Mouse (Mus musculus) hindbrain, embryonic 14.5 days (tissue): ENCODE data around the gene Smyd5. TPM values are rescaled to one million over a fixed set of nuclear protein-coding genes. Genes with fewer than 3 reads are reported as not detected.

Source experiments
- ATAC-seq: fragments of 200-750 bp; cut with Nextera tagmentation; 2 replicates; pipeline ENCODE4 v1.8.0; 2017; ENCODE audit warnings: moderate number of reproducible peaks, mild to moderate bottlenecking, moderate TSS enrichment, moderate library complexity; ENCODE audit not compliant: low FRiP score
- DNase-seq: peaks from one replicate; pipeline ENCODE4 v3.0.0-alpha.2; 2015; ENCODE audit warnings: low spot score
- H3K27ac ChIP-seq: fragments of 300-500 bp; sonication (generic); 2 replicates; pipeline ENCODE4 v1.5.1; 2014; ENCODE audit warnings: mild to moderate bottlenecking, moderate library complexity
- H3K27me3 ChIP-seq: fragments of 300-500 bp; sonication (generic); 2 replicates; pipeline ENCODE4 v1.6.1; 2014; ENCODE audit warnings: mild to moderate bottlenecking, low read length, mixed read lengths; ENCODE audit not compliant: control insufficient read depth, insufficient read depth
- H3K36me3 ChIP-seq: fragments of 300-500 bp; sonication (generic); replicated peaks from 2 replicates; pipeline ENCODE4 v1.6.1; 2014; ENCODE audit not compliant: control insufficient read depth, insufficient read depth
- H3K4me1 ChIP-seq: fragments of 300-500 bp; sonication (generic); replicated peaks from 2 replicates; pipeline ENCODE4 v1.6.1; 2014; ENCODE audit warnings: antibody characterized with exemption, low read length, mixed read lengths; ENCODE audit not compliant: control insufficient read depth, insufficient read depth
- H3K4me2 ChIP-seq: fragments of 300-500 bp; sonication (generic); replicated peaks from 2 replicates; pipeline ENCODE4 v1.6.1; 2014; ENCODE audit warnings: mild to moderate bottlenecking, moderate library complexity
- H3K4me3 ChIP-seq: fragments of 300-500 bp; sonication (generic); replicated peaks from 2 replicates; pipeline ENCODE4 v1.5.1; 2014; ENCODE audit warnings: mild to moderate bottlenecking, low read length
- H3K9ac ChIP-seq: fragments of 300-500 bp; sonication (generic); 2 replicates; pipeline ENCODE4 v1.6.1; 2014
- H3K9me3 ChIP-seq: fragments of 300-500 bp; sonication (generic); 2 replicates; pipeline ENCODE4 v1.6.1; 2016; ENCODE audit warnings: low read length; ENCODE audit not compliant: control insufficient read depth
- WGBS: fragments of 180-500 bp; shearing (Covaris S2); extraction: QIAGEN DNeasy Blood & Tissue Kit; methylation state at CpG from one replicate; pipeline ENCODE4 v1.1.7; 2014; 5-methylcytosine and 5-hydroxymethylcytosine counted together
- polyA plus RNA-seq: library from polyadenylated mRNA; unstranded; fragments of >200 nt; fragmentation: Nextera tagmentation; extraction: Ambion mirVana; gene quantifications from 2 replicates; pipeline ENCODE4 v1.2.1, GENCODE M21; 2014

The Smyd5 gene
- polyA plus RNA-seq, 1 experiment from 2014 or later, result 58.8 TPM

DNA sequence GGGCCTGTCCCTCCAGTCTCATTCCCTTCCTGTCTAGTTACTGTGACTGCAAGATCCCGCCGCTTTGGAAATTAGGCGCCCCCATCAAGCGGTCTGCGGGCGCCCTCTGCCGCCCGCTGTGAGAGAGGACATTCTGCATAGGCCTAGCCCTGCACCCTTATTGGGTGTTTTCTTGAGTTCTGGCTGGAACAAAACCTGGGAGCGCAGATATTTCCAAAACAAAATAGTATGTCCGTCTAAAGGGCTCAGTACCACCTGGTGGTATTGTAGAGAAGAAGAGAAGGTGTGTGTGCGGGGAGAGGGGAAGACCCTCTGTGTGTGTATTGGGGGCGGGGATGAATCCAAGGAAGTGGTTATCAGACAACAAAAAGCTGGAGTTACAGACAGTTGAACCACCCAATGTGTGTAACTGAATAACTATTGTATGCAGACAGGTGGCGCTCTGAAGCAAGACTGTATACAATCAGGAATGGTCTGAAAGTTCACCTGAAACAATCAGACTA is 21.0 kb upstream of the Smyd5 start:
- peaks cover 34% of the 10 kb centered on the region for H3K27me3 ChIP-seq
- ATAC-seq, result peak; percentile 84; the same call in 1 of the 2 replicates
- no peak overlapping the region for H3K9ac ChIP-seq
- H3K27ac ChIP-seq, result no peak overlapping the region
- no peak overlapping the region for H3K4me3 ChIP-seq
- H3K36me3 ChIP-seq, result no peaks in the 10 kb centered on the region
- peak; percentile 82 for DNase-seq
- 12% methylated on average over 13 of the region's 13 CpGs for WGBS
- H3K4me1 ChIP-seq, result peaks cover 5% of the 10 kb centered on the region; the same call in 1 of the 2 replicates
- no peaks in the 10 kb centered on the region for H3K9me3 ChIP-seq
- H3K4me2 ChIP-seq, result no peak overlapping the region

DNA sequence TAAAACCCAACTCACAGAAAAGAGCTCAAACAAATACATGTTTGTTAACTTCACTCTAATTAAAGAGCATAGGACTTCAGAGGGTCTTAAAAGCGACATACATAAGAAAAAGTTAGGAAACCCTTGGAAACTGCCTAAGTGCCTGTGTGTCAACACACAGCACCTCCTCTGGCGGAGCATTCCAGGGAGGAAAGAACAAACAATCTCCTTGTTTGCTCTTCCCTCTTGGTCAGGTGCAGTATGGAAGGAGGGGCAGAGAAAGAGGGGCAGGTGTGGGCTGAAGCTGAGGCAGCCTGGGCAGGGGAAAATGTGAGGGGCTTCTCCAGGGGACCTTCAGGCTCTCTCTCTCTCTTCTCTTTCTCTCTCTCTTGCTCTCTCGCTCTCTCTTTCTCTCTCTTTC is 16.0 kb upstream of the Smyd5 start:
- 62% methylated on average over 3 of the region's 3 CpGs for WGBS
- no peaks in the 10 kb centered on the region for H3K9me3 ChIP-seq
- no peak overlapping the region for H3K4me3 ChIP-seq
- no peak overlapping the region for H3K27ac ChIP-seq
- no peak overlapping the region for H3K9ac ChIP-seq
- no peaks in the 10 kb centered on the region for H3K27me3 ChIP-seq
- no peak for DNase-seq
- no peaks in the 10 kb centered on the region for H3K36me3 ChIP-seq
- no peak for ATAC-seq
- H3K4me2 ChIP-seq, result no peak overlapping the region
- no peaks in the 10 kb centered on the region for H3K4me1 ChIP-seq

DNA sequence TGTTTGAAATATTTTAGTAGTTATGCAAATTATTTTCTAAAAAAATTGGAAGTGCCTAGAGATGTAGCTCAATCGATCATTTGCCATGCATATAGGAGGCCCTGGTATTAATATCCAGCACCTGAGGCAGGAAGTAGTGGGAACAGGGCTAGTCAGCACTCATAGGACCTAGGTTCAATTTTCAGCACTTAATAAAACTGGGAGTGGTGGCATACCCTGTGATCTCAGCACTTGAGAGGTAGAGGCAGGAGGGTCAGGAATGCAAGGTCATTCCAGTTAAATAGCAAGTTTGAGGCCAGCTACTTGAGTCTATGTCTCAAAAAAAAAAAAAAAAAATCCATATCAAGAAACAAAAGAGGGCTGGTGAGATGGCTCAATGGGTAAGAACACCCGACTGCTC is 12.6 kb upstream of the Smyd5 start:
- H3K27me3 ChIP-seq, result peaks cover 8% of the 10 kb centered on the region
- H3K9ac ChIP-seq, result no peak overlapping the region
- H3K4me3 ChIP-seq, result no peak overlapping the region
- no peaks in the 10 kb centered on the region for H3K36me3 ChIP-seq
- no peak overlapping the region for H3K27ac ChIP-seq
- no peaks in the 10 kb centered on the region for H3K9me3 ChIP-seq
- ATAC-seq (no peak), DNase-seq (no peak)
- H3K4me1 ChIP-seq, result no peaks in the 10 kb centered on the region
- WGBS, result 89% methylated on average over 2 of the region's 2 CpGs
- H3K4me2 ChIP-seq, result no peak overlapping the region

DNA sequence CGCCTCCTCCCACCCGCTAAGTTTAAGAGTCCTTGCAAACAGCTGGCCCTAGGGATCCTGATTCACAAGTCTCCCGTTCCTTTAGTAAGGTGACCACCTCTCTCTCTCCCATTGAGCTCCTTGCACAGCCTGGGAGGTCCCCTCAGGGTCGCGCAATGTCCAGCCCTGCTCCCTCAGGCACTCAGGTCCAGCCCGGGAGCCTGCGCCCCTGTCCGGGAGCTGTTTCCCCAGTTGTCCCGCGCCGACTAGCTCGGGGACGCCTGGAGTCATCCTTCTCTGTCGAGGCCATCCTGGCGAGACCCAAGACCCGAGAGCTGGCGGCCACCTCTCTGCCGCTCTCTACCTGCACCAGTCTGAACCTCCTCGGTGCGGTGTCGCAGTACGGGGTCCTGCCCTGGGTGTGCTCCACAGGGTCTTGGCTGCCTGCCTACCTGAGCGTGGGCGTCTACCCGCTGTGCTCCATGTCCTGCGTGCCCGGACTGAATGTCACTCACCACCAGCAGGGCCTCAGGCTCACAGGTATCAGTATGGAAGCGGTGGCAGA is 7.9 kb upstream of the Smyd5 start, which contains the start of gene Noto:
TSS of gene Noto (plus strand) at position 51 of the 544 bp plus-strand sequence.
- DNase-seq (no peak), ATAC-seq (no peak)
- 14% methylated on average over 28 of the region's 28 CpGs for WGBS
- Histone ChIP-seq H3K27me3 (peaks cover 10% of the 10 kb centered on the region), H3K9me3 (no peaks in the 10 kb centered on the region), H3K27ac (no peak within 1 kb of the TSS), H3K4me2 (no peak within 1 kb of the TSS), H3K9ac (no peak within 1 kb of the TSS), H3K4me1 (no peaks in the 10 kb centered on the region), H3K4me3 (no peak within 1 kb of the TSS), H3K36me3 (no peaks in the 10 kb centered on the region)

DNA sequence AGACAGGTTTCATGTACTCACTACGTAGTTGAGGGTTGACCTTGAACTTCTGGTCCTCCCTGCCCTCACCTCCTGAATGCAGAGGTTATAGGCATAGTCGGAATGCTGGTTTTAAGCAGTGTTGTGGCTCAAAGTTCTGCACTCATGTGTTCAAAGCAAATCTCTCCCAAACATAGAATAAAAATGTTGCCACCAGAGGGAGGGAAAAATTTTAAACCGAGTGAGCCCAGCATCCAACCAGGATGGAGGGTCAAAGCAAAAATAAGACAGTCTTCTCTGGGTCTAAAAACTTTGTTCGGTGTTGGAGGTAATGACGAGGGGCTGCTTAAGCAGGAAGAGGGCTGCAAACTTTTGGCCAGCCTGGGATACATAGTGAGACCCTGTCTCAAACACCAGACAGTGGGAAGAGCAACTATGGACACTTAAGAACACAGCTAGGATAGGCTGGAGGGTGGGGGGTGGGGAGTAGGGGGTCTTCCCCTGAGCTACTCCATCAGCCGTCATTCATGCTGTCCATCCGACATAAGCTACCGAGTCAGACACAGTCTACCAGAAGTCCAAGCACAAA is 431 bp upstream of the Smyd5 start:
- H3K27me3 ChIP-seq, result no peaks in the 10 kb centered on the region
- no peaks in the 10 kb centered on the region for H3K36me3 ChIP-seq
- no peak overlapping the region for H3K27ac ChIP-seq
- ATAC-seq (no peak; the same call in 1 of the 2 replicates), DNase-seq (no peak)
- H3K4me1 ChIP-seq, result peaks cover 9% of the 10 kb centered on the region
- peak overlapping the region; percentile 72; the same call in 1 of the 2 replicates for H3K9ac ChIP-seq
- WGBS, result 48% methylated on average over 8 of the region's 8 CpGs
- peak overlapping the region; percentile 77 for H3K4me2 ChIP-seq
- H3K4me3 ChIP-seq, result peak overlapping the region; percentile 83
- H3K9me3 ChIP-seq, result no peaks in the 10 kb centered on the region

DNA sequence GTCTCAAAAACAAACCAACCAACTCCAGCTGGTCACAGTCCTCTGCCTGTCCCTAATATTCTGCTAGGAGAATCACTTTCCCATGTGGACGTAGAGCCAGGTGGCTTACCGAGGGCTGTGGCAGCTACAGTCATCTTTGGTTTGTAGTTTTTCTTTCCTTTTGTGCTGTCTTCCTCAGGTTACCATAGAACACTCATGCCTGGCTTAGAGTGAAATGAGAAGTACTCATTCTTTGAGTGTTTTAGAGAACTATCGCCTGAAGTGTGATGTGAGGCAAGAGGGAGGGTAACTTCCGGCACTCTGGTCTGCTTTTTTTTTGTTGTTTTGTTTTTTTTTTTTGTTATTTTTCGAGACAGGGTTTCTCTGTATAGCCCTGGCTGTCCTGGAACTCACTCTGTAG is 2.1 kb downstream of the Smyd5 start:
- WGBS, result 82% methylated on average over 5 of the region's 5 CpGs
- no peak overlapping the region for H3K4me3 ChIP-seq
- peaks cover 8% of the 10 kb centered on the region for H3K36me3 ChIP-seq
- H3K9ac ChIP-seq, result no peak overlapping the region
- no peak overlapping the region for H3K4me2 ChIP-seq
- peaks cover 9% of the 10 kb centered on the region for H3K4me1 ChIP-seq
- no peak for ATAC-seq
- no peak for DNase-seq
- no peak overlapping the region for H3K27ac ChIP-seq
- no peaks in the 10 kb centered on the region for H3K27me3 ChIP-seq
- no peaks in the 10 kb centered on the region for H3K9me3 ChIP-seq

DNA sequence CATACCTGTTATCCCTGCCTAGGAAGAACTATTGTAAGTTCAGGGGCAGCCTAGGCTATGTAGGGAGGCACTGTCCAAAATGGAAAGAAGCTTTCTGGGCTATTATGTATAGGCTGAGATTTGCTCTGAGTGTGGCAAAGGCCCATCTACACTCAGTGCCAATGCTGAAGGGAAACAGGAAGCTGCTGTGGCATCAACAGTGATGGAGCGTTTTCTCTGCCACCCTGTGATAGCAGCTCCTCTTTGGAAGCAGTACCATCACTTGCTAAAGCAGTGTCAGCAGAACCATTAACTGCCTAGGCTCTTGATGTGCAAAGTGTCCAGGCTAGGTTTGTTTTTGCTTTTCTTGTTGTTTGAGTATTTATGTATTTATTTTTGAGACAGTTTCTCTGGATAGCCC is 4.4 kb downstream of the Smyd5 start:
- DNase-seq (no peak), ATAC-seq (no peak)
- Histone ChIP-seq H3K36me3 (peaks cover 31% of the 10 kb centered on the region), H3K4me3 (no peak overlapping the region), H3K9ac (no peak overlapping the region), H3K4me1 (peaks cover 9% of the 10 kb centered on the region), H3K27ac (no peak overlapping the region), H3K27me3 (no peaks in the 10 kb centered on the region), H3K9me3 (no peaks in the 10 kb centered on the region), H3K4me2 (no peak overlapping the region)
- 96% methylated on average over 1 of the region's 1 CpGs for WGBS

DNA sequence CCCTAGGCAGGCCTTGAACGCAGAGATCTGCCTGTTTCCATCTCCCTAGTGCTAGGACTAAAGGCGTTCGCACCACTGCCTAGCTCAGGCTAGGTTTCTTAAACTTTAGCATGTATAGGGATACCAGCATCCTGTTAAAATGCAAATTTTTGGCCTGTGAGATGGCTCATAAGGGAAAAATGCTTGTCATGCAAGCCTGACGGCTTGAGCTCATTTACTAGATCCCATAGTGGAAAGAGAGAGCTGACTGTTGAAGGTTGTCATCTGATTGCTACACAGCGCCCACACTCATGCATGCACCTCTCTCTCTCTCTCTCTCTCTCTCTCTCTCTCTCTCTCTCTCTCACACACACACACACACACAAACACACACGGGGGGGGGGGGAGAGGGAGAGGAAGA is 4.8 kb downstream of the Smyd5 start:
- Histone ChIP-seq H3K27ac (no peak overlapping the region), H3K36me3 (peaks cover 35% of the 10 kb centered on the region), H3K9me3 (no peaks in the 10 kb centered on the region), H3K4me3 (no peak overlapping the region), H3K27me3 (no peaks in the 10 kb centered on the region), H3K4me2 (no peak overlapping the region), H3K9ac (no peak overlapping the region), H3K4me1 (peaks cover 9% of the 10 kb centered on the region)
- ATAC-seq (no peak), DNase-seq (no peak)
- WGBS, result 91% methylated on average over 5 of the region's 6 CpGs

DNA sequence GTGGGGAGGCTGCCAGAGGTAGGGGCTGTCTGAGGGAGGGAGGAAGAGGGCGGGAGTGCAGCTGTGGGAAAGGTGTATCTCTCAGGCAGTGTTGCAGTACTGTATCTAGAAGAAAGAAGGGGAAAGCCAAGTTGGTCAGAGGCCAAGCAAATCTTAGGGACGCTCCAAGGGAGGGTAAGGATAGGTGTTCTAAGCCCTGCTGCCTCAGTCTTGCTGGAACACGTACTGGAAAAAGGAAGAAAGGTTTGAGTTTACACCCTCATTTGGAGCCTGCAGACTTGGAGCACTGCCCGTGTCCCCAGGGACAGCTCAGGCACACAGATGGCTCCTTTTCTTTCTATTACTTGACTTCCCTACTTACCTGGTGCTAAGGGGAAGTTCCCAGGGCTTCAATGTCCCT is 9.4 kb downstream of the Smyd5 start:
- no peaks in the 10 kb centered on the region for H3K27me3 ChIP-seq
- H3K4me2 ChIP-seq, result no peak overlapping the region
- H3K36me3 ChIP-seq, result peaks cover 75% of the 10 kb centered on the region
- no peaks in the 10 kb centered on the region for H3K4me1 ChIP-seq
- DNase-seq, result no peak
- H3K4me3 ChIP-seq, result no peak overlapping the region
- H3K9me3 ChIP-seq, result no peaks in the 10 kb centered on the region
- no peak overlapping the region for H3K9ac ChIP-seq
- 94% methylated on average over 4 of the region's 4 CpGs for WGBS
- no peak for ATAC-seq
- no peak overlapping the region for H3K27ac ChIP-seq
